Mouse (Mus musculus) heart, postnatal 0 days (tissue): ENCODE measurements at regions not wholly inside any gene's neighbourhood (a gene's known extent, or its start where the extent isn't known, plus 50 kb on each side); places are given as distances from the start of the nearest gene placed in this dataset.

ENCODE experiments used
- ATAC-seq: fragments of 200-750 bp; cut with Nextera tagmentation; 2 replicates; pipeline ENCODE4 v1.8.0; 2017; ENCODE audit warnings: low read depth, moderate number of reproducible peaks, moderate library complexity; ENCODE audit not compliant: insufficient read depth
- DNase-seq: peaks from one replicate; pipeline ENCODE4 v3.0.0-alpha.2; 2016; ENCODE audit warnings: low spot score
- H3K27ac ChIP-seq: fragments of 300-500 bp; sonication (generic); 2 replicates; pipeline ENCODE4 v1.5.1; 2014; ENCODE audit warnings: low read depth, mild to moderate bottlenecking
- H3K27me3 ChIP-seq: fragments of 300-500 bp; sonication (generic); 2 replicates; pipeline ENCODE4 v1.6.1; 2014; ENCODE audit warnings: low read length, mixed read lengths; ENCODE audit not compliant: control insufficient read depth, insufficient read depth
- H3K36me3 ChIP-seq: fragments of 300-500 bp; sonication (generic); replicated peaks from 2 replicates; pipeline ENCODE4 v1.6.1; 2014; ENCODE audit warnings: low read length, mixed read lengths; ENCODE audit not compliant: control insufficient read depth, insufficient read depth
- H3K4me1 ChIP-seq: fragments of 300-500 bp; sonication (generic); 2 replicates; pipeline ENCODE4 v1.6.1; 2014; ENCODE audit warnings: antibody characterized with exemption; ENCODE audit not compliant: control insufficient read depth, insufficient read depth
- H3K4me2 ChIP-seq: fragments of 300-500 bp; sonication (generic); 2 replicates; pipeline ENCODE4 v1.6.1; 2014; ENCODE audit warnings: low read depth, mild to moderate bottlenecking, low read length, moderate library complexity
- H3K4me3 ChIP-seq: fragments of 300-500 bp; sonication (generic); 2 replicates; pipeline ENCODE4 v1.5.1; 2014; ENCODE audit warnings: low read depth, low read length
- H3K9ac ChIP-seq: fragments of 300-500 bp; sonication (generic); replicated peaks from 2 replicates; pipeline ENCODE4 v1.6.1; 2014; ENCODE audit warnings: low read depth, low read length, mixed read lengths
- H3K9me3 ChIP-seq: fragments of 300-500 bp; sonication (generic); replicated peaks from 2 replicates; pipeline ENCODE4 v1.6.1; 2016; ENCODE audit warnings: low read length; ENCODE audit not compliant: control insufficient read depth
- CTCF ChIP-seq: IDR thresholded peaks from 2 replicates; pipeline ENCODE4 v1.5.1; 2016; ENCODE audit warnings: antibody characterized with exemption, control low read depth, low read depth
- EP300 ChIP-seq: IDR thresholded peaks from 2 replicates; pipeline ENCODE4 v1.6.1; 2016; ENCODE audit warnings: antibody characterized with exemption, low read depth
- WGBS: fragments of 180-500 bp; shearing (Covaris S2); extraction: QIAGEN DNeasy Blood & Tissue Kit; methylation state at CpG from one replicate; pipeline ENCODE4 v1.1.7; 2014; 5-methylcytosine and 5-hydroxymethylcytosine counted together

DNA sequence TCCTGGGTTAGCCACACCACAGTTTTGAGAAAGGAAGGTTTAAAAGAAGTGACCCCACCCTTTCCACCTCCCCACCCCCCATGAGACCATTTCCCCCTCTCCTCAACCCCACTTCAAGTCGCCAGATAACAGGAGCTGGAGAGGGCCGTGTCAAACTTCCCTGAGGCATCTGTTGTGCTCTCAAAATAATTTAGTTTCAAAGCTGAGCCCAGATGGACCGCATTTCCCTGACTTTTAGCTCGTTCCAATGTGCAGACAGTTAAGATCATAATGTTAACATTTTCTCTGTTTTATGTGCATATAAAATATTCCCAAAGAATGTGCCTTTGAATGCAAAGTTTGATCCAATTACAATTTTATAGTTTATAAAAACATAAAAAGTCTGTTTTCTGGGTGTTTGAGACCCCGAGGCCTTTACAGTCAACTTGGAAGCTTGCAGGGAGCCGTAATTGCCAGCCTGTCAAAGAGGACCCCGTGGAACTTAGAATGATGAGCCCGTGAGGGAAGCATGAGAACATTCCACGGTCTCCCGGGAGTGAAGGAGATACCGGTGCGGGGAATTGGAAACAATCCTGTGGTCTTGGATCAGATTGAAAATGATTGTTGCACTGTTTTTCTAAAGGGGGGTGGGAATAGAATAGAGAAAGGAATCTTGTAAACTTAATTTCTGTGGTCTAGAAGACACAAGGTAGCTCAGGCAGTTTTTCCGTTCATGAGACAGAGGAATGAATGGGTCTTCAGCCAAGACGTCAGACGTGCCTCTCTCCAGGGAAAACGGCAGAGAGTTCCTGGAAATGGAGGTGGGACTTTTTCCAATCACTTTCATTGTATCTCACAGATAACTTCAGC, 903.3 kb downstream of the Mrps31 start:
- Histone ChIP-seq H3K4me2 (0 out of 2 replicates have a peak overlapping the region, but pooled peaks have one; percentile 16), H3K27ac (no peak overlapping the region), H3K4me3 (no peak overlapping the region), H3K36me3 (no peaks in the 10 kb centered on the region), H3K27me3 (no peaks in the 10 kb centered on the region), H3K9me3 (peaks cover 5% of the 10 kb centered on the region), H3K9ac (no peak overlapping the region), H3K4me1 (no peaks in the 10 kb centered on the region)
- no peak for ATAC-seq
- no peak for DNase-seq
- TF ChIP-seq CTCF (no peak), EP300 (no peak)
- 43% methylated on average over 16 of the region's 16 CpGs for WGBS

DNA sequence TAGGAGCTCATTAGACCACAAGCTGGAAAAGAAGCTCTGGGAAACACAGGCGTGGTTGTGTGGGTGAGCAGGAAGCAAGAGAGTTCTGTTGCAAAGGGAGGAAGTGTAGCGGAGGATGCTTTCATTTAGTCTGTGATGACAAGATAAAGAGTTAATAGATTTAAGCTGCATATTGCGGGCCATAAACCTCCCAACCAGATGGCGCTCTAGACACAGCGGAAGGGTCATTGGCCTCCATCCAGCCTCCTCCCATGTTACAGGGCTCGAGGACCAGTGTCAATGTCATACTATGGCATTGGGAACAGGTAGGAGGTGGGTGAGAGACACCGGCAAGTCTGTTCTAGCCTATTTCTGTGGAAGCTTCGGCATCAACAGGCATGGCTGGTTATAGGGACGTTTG, 908.4 kb downstream of the Mrps31 start:
- Histone ChIP-seq H3K9ac (no peak overlapping the region), H3K4me2 (no peak overlapping the region), H3K4me3 (no peak overlapping the region), H3K4me1 (no peaks in the 10 kb centered on the region), H3K36me3 (no peaks in the 10 kb centered on the region), H3K27me3 (no peaks in the 10 kb centered on the region), H3K27ac (no peak overlapping the region), H3K9me3 (no peaks in the 10 kb centered on the region)
- no peak for DNase-seq
- ATAC-seq: 0 out of 2 replicates have a peak, but pooled peaks have one; percentile 11
- WGBS: 39% methylated on average over 9 of the region's 9 CpGs
- TF ChIP-seq EP300 (no peak), CTCF (peak; percentile 57)

DNA sequence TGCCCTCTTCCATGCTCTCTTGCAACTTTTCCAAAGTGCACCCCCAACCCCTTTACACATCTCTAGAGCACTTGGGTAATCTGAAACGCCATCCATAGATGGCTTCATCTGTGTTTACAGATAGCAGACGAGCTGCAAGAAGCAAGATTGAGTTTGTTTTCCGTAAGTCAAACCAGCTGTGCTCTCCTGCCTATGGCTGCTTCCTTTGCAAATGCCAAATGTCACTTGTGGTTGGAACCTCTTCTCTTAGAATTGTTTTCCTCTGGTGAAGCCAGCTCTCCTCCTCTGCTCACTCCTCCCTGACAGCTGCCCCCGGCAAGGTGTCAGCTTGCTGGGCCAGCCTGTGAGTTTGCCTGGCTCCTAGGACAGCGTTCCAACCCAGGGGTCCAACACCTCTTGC, 910.0 kb downstream of the Mrps31 start:
- H3K9me3 ChIP-seq: no peaks in the 10 kb centered on the region
- no peaks in the 10 kb centered on the region for H3K4me1 ChIP-seq
- no peak overlapping the region for H3K4me2 ChIP-seq
- ATAC-seq (no peak), DNase-seq (no peak)
- TF ChIP-seq CTCF (no peak), EP300 (no peak)
- no peak overlapping the region for H3K4me3 ChIP-seq
- WGBS: 42% methylated on average over 5 of the region's 5 CpGs
- no peaks in the 10 kb centered on the region for H3K36me3 ChIP-seq
- H3K27ac ChIP-seq: no peak overlapping the region
- no peaks in the 10 kb centered on the region for H3K27me3 ChIP-seq
- no peak overlapping the region for H3K9ac ChIP-seq

DNA sequence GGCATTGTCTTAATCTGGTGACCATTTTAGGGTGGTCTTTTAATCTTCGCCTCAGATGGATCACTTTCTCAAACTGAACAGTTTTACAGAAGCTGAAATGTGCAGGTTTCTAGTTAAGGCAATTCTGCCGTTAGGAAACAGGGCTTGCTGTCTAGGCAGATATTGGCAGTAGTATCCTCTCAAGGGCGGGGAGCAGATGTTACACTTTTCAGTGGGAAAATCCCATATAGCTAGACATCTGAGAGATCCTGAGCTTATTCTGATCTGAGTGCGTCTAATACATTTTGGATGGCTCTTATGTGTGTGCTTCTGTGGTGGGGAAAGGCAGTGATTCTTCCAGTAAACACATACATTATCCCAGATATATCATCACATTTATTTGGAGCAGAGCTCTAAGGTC, 916.1 kb downstream of the Mrps31 start:
- DNase-seq: no peak
- 74% methylated on average over 4 of the region's 4 CpGs for WGBS
- H3K27me3 ChIP-seq: no peaks in the 10 kb centered on the region
- no peak overlapping the region for H3K27ac ChIP-seq
- no peak overlapping the region for H3K4me3 ChIP-seq
- no peaks in the 10 kb centered on the region for H3K36me3 ChIP-seq
- no peak overlapping the region for H3K9ac ChIP-seq
- no peaks in the 10 kb centered on the region for H3K4me1 ChIP-seq
- H3K9me3 ChIP-seq: no peaks in the 10 kb centered on the region
- ATAC-seq: no peak
- H3K4me2 ChIP-seq: no peak overlapping the region
- TF ChIP-seq CTCF: no peak
- TF ChIP-seq EP300: no peak

DNA sequence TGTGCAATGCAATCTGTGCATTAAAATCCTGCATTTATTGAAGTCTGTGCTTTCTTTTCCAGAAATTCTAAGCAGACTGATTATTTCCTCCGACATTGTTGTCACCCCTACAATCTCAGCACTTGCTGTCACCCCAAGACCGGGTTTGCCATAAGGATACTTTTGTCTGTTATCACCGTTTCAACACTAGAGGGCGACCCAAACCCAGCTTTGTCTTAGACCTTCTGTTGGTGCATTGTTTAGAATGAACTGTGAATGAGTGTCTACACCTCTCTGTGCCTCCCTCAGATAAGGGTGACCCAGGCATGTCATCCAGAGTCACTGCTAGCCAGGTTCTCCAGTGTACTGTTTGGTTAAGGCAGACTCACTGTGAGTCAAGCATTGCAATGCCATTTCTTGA, 933.0 kb downstream of the Mrps31 start:
- no peak overlapping the region for H3K27ac ChIP-seq
- H3K36me3 ChIP-seq: no peaks in the 10 kb centered on the region
- no peak overlapping the region for H3K4me2 ChIP-seq
- H3K9me3 ChIP-seq: peaks cover 6% of the 10 kb centered on the region
- no peaks in the 10 kb centered on the region for H3K27me3 ChIP-seq
- no peak overlapping the region for H3K9ac ChIP-seq
- TF ChIP-seq CTCF (peak; percentile 74), EP300 (no peak)
- no peaks in the 10 kb centered on the region for H3K4me1 ChIP-seq
- DNase-seq: peak; percentile 20
- 22% methylated on average over 4 of the region's 4 CpGs for WGBS
- ATAC-seq: no peak
- no peak overlapping the region for H3K4me3 ChIP-seq

DNA sequence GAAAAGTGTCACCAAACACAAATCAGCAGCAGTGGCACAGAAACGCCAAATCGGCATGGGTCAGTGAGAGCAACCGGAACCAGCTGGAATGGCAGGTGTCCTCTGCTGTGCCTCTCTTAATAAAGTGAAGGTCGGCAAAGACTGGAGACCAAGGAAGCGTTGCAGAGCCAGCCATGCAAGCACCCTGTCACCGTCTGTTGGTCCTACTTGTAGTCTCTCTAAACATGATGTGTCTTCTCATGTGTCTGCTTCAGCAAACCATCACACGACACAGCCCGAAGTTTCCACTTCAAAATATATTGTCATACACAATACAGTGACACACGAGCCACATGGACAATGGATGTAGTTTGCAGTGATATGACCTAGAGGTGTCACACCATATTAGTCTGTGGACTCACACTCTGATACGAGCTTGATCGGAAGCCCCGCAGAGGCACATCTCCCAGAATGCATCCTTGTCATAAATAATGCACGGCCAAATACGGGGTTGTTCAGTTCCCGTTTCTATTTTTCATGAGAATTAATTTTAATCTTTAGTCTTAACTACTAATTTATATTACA, 940.3 kb downstream of the Mrps31 start:
- H3K27ac ChIP-seq: no peak overlapping the region
- no peak for DNase-seq
- no peak overlapping the region for H3K4me3 ChIP-seq
- H3K4me1 ChIP-seq: no peaks in the 10 kb centered on the region
- no peaks in the 10 kb centered on the region for H3K27me3 ChIP-seq
- H3K4me2 ChIP-seq: no peak overlapping the region
- 87% methylated on average over 15 of the region's 15 CpGs for WGBS
- no peak overlapping the region for H3K9ac ChIP-seq
- H3K36me3 ChIP-seq: no peaks in the 10 kb centered on the region
- ATAC-seq: no peak
- TF ChIP-seq EP300 (no peak), CTCF (no peak)
- no peaks in the 10 kb centered on the region for H3K9me3 ChIP-seq
